Mouse (Mus musculus): ENCODE results near the gene Taf9.

- TF ChIP-seq CTCF (IDR thresholded peaks at IDR 0.05; ENCODE audit: extremely low read depth, insufficient read depth, low read length) = no peak
- TF ChIP-seq POLR2A (IDR thresholded peaks at IDR 0.05; ENCODE audit: extremely low read depth, insufficient read depth, low read length) = no peak
Observed at GRCm38 (mm10) chr13:100687513-100687912, 36.1 kb downstream of the Taf9 start.
